In genomic region chr12:86948627-86949026, GRCm38 (mm10) we compare ENCODE assay signal across 8 mouse cellular contexts. TPM values are rescaled to one million over a fixed set of nuclear protein-coding genes. Genes with fewer than 3 reads are reported as not detected.
DNase-seq lines count a peak whose midpoint lies in the region; ATAC-seq lines count a peak whose summit lies in the region.

No protein-coding gene starts in this region.

- H3K4me2 ChIP-seq in forebrain, embryonic 15.5 days (replicated peaks): peak overlapping the region; percentile 89
- H3K4me2 ChIP-seq in limb, embryonic 11.5 days (ENCODE audit: low read depth, severe bottlenecking): peak overlapping the region; percentile 82; the same call in 1 of the 2 replicates

- peak overlapping the region; percentile 82 for H3K4me3 ChIP-seq in forebrain, embryonic 15.5 days
- H3K4me3 ChIP-seq in limb, embryonic 11.5 days (ENCODE audit: low read depth, low read length): 0 out of 2 replicates have a peak overlapping the region, but pooled peaks have one; percentile 74

- DNase-seq in cerebellum, adult 11-12 months: peak; percentile 67
- peak; percentile 48 for DNase-seq in MN1 (ENCODE audit: low spot score)
- no peak for DNase-seq in limb, embryonic 11.5 days (ENCODE audit: low spot score)
- peak; percentile 17 for DNase-seq in naive thymus-derived CD4-positive, alpha-beta T cell, adult 2 months (ENCODE audit: low read depth)
- no peak for DNase-seq in spleen, adult 18-20 months
- DNase-seq in thymus, postnatal 4 days: no peak

- no peaks in the 10 kb centered on the region for H3K27me3 ChIP-seq in forebrain, embryonic 15.5 days
- H3K27me3 ChIP-seq in limb, embryonic 11.5 days (ENCODE audit: control insufficient read depth, insufficient read depth, low read length): no peaks in the 10 kb centered on the region

- H3K4me1 ChIP-seq in forebrain, embryonic 15.5 days: peaks cover 54% of the 10 kb centered on the region
- H3K4me1 ChIP-seq in limb, embryonic 11.5 days (ENCODE audit: control insufficient read depth, insufficient read depth, low read length): peaks cover 12% of the 10 kb centered on the region

- peak overlapping the region; percentile 99 for H3K27ac ChIP-seq in forebrain, embryonic 15.5 days (replicated peaks)
- H3K27ac ChIP-seq in limb, embryonic 11.5 days (replicated peaks; ENCODE audit: low read depth, low read length): no peak overlapping the region

- ATAC-seq in cerebellum, adult (ENCODE audit: insufficient number of reproducible peaks, low FRiP score, low TSS enrichment): no peak
- no peak for ATAC-seq in forebrain, embryonic 15.5 days (replicated peaks)
- ATAC-seq in limb, embryonic 11.5 days (ENCODE audit: insufficient number of reproducible peaks, low FRiP score, low TSS enrichment, low read depth): no peak

- H3K9ac ChIP-seq in forebrain, embryonic 15.5 days (replicated peaks): peak overlapping the region; percentile 97
- H3K9ac ChIP-seq in limb, embryonic 11.5 days (ENCODE audit: low read length): no peak overlapping the region

- H3K9me3 ChIP-seq in forebrain, embryonic 15.5 days: no peaks in the 10 kb centered on the region
- H3K9me3 ChIP-seq in limb, embryonic 11.5 days (ENCODE audit: control insufficient read depth, low read length): no peaks in the 10 kb centered on the region

- 31% methylated on average over 6 of the region's 6 CpGs for WGBS in forebrain, embryonic 15.5 days
- WGBS in limb, embryonic 11.5 days: 44% methylated on average over 6 of the region's 6 CpGs

- H3K36me3 ChIP-seq in forebrain, embryonic 15.5 days: peaks cover 9% of the 10 kb centered on the region
- H3K36me3 ChIP-seq in limb, embryonic 11.5 days (ENCODE audit: control insufficient read depth, insufficient read depth, low read length): no peaks in the 10 kb centered on the region; the same call in 1 of the 2 replicates

RNA-seq across cellular contexts. Expression of gene Cipc, which starts 1.8 kb away (rescaled TPM):
- 53.6 and 55.3 TPM in 2 replicates for polyA plus RNA-seq in forebrain, embryonic 15.5 days (2015; fragmentation: Nextera tagmentation; extraction: Ambion mirVana)
- polyA plus RNA-seq in limb, embryonic 11.5 days (2014; fragmentation: Nextera tagmentation; extraction: Ambion mirVana): 31.3 and 33.7 TPM in 2 replicates

RNA-seq across cellular contexts. Expression of gene Zdhhc22, which starts 41.6 kb away (rescaled TPM):
- 6.6 and 7.1 TPM in 2 replicates for polyA plus RNA-seq in forebrain, embryonic 15.5 days (2015; fragmentation: Nextera tagmentation; extraction: Ambion mirVana)
- 0.05 TPM in 1 of 2 replicates, not detected in the other for polyA plus RNA-seq in limb, embryonic 11.5 days (2014; fragmentation: Nextera tagmentation; extraction: Ambion mirVana)

Comparison
In these comparisons a context has a peak if more than half of its experiments do, and no peak if none do; other contexts are left out.
1. DNase-seq: peak in cerebellum, adult 11-12 months (single experiment), MN1 (single experiment) and naive thymus-derived CD4-positive, alpha-beta T cell, adult 2 months (single experiment); none in limb, embryonic 11.5 days (single experiment), spleen, adult 18-20 months (0 of 2) and thymus, postnatal 4 days (single experiment).